Mouse (Mus musculus) CH12.LX (cell line): ENCODE data around the gene Csmd2. TPM values are rescaled to one million over a fixed set of nuclear protein-coding genes. Genes with fewer than 3 reads are reported as not detected.

Experiments used
- DNase-seq: peaks from one replicate; pipeline ENCODE4 v3.0.0-alpha.2; 2013; ENCODE audit errors: extremely low read depth
- H3K27ac ChIP-seq: 2 replicates; pipeline ENCODE4 v1.5.1; 2012; ENCODE audit warnings: low read depth, mild to moderate bottlenecking, control low read depth, moderate library complexity; ENCODE audit not compliant: insufficient read depth
- H3K27me3 ChIP-seq: replicated peaks from 2 replicates; pipeline ENCODE3; 2012; ENCODE audit warnings: inconsistent platforms
- H3K36me3 ChIP-seq, 2 experiments: replicated peaks in 1 of 2; 2 replicates each; pipeline versions ENCODE3 to v1.6.1; 2012; ENCODE audit warnings: inconsistent platforms in 1 of 2, low read length in 1 of 2, mild to moderate bottlenecking in 1 of 2, mixed read lengths in 1 of 2, moderate library complexity in 1 of 2; ENCODE audit not compliant: control insufficient read depth in 1 of 2, insufficient read depth in 1 of 2
- H3K4me1 ChIP-seq, 2 experiments: 2 replicates each; pipeline ENCODE4 v1.6.1; 2012; ENCODE audit warnings: inconsistent platforms in 1 of 2, moderate library complexity in 1 of 2; ENCODE audit not compliant: insufficient read depth in 2 of 2, control insufficient read depth in 1 of 2
- H3K4me2 ChIP-seq: 2 replicates; pipeline ENCODE4 v1.6.1; 2012; ENCODE audit warnings: low read depth, mild to moderate bottlenecking, control low read depth; ENCODE audit not compliant: poor library complexity, insufficient read depth, severe bottlenecking
- H3K4me3 ChIP-seq, 3 experiments: fragments of 150-350 bp in 1 of 3; sonication (generic) in 1 of 3; replicated peaks in 1 of 3; 2 replicates each; pipeline versions ENCODE3 to v1.5.1; 2011 to 2012; ENCODE audit warnings: low read depth in 2 of 3, low read length in 2 of 3, mild to moderate bottlenecking in 2 of 3, moderate library complexity in 2 of 3, control low read depth in 1 of 3, improper control_type of control experiment in 1 of 3, inconsistent platforms in 1 of 3, mixed read lengths in 1 of 3; ENCODE audit not compliant: poor library complexity in 1 of 3
- H3K79me2 ChIP-seq: replicated peaks from 2 replicates; pipeline ENCODE4 v1.6.1; 2012; ENCODE audit warnings: mild to moderate bottlenecking, moderate library complexity; ENCODE audit not compliant: control insufficient read depth, poor library complexity, insufficient read depth, severe bottlenecking; ENCODE audit errors: extremely low read depth
- H3K9ac ChIP-seq: 2 replicates; pipeline ENCODE4 v1.6.1; 2012; ENCODE audit warnings: low read depth, mild to moderate bottlenecking, control low read depth, moderate library complexity; ENCODE audit not compliant: insufficient read depth
- H3K9me3 ChIP-seq: replicated peaks from 2 replicates; pipeline ENCODE3; 2012; ENCODE audit warnings: low read length, inconsistent platforms, mixed read lengths
- ETS1 ChIP-seq: conservative IDR thresholded peaks from 2 replicates; pipeline ENCODE4 v1.6.1; 2012; ENCODE audit warnings: low read depth, mild to moderate bottlenecking, inconsistent platforms, low read length, improper control_type of control experiment, moderate library complexity
- GABPA ChIP-seq: IDR thresholded peaks from 2 replicates; pipeline ENCODE4 v1.6.1; 2012; ENCODE audit warnings: low read depth, low read length, improper control_type of control experiment, inconsistent platforms; ENCODE audit not compliant: insufficient replicate concordance
- IRF4 ChIP-seq: IDR thresholded peaks from 2 replicates; pipeline ENCODE4 v1.6.1; 2014; ENCODE audit warnings: low read depth, mild to moderate bottlenecking, inconsistent platforms, low read length, improper control_type of control experiment
- JUND ChIP-seq: conservative IDR thresholded peaks from 2 replicates; pipeline ENCODE4 v1.6.1; 2011; ENCODE audit warnings: low read depth, low read length, improper control_type of control experiment
- KAT2A ChIP-seq: IDR thresholded peaks from 2 replicates; pipeline ENCODE4 v1.6.1; 2012; ENCODE audit warnings: low read length, improper control_type of control experiment, inconsistent platforms; ENCODE audit not compliant: insufficient replicate concordance
- MAFK ChIP-seq: IDR thresholded peaks from 2 replicates; pipeline ENCODE4 v1.6.1; 2011; ENCODE audit warnings: low read length, improper control_type of control experiment; ENCODE audit not compliant: insufficient replicate concordance
- MXI1 ChIP-seq: IDR thresholded peaks from 2 replicates; pipeline ENCODE4 v1.6.1; 2011; ENCODE audit warnings: mild to moderate bottlenecking, low read depth, low read length, improper control_type of control experiment
- MYC ChIP-seq: IDR thresholded peaks from 2 replicates; pipeline ENCODE4 v1.6.1; 2011; ENCODE audit warnings: low read depth, mild to moderate bottlenecking, improper control_type of control experiment, low read length
- NELFE ChIP-seq: IDR thresholded peaks from 2 replicates; pipeline ENCODE4 v1.6.1; 2011; ENCODE audit warnings: low read depth, low read length, improper control_type of control experiment
- NRF1 ChIP-seq: IDR thresholded peaks from 2 replicates; pipeline ENCODE4 v1.6.1; 2014; ENCODE audit warnings: low read depth, mild to moderate bottlenecking, inconsistent platforms, low read length, improper control_type of control experiment, moderate library complexity
- PAX5 ChIP-seq: IDR thresholded peaks from 2 replicates; pipeline ENCODE4 v1.6.1; 2012; ENCODE audit warnings: low read length, inconsistent platforms, mixed read lengths
- POLR2AphosphoS2 ChIP-seq: IDR thresholded peaks from 2 replicates; pipeline ENCODE4 v1.6.1; 2011; ENCODE audit warnings: low read depth, low read length, improper control_type of control experiment
- RAD21 ChIP-seq: IDR thresholded peaks from 2 replicates; pipeline ENCODE4 v1.6.1; 2011; ENCODE audit warnings: low read depth, mild to moderate bottlenecking, low read length, improper control_type of control experiment, moderate library complexity
- RCOR1 ChIP-seq: conservative IDR thresholded peaks from 2 replicates; pipeline ENCODE4 v1.6.1; 2012; ENCODE audit warnings: low read depth, mild to moderate bottlenecking, inconsistent platforms, low read length, improper control_type of control experiment
- SMC3 ChIP-seq: IDR thresholded peaks from 2 replicates; pipeline ENCODE4 v1.6.1; 2011; ENCODE audit warnings: low read depth, low read length, improper control_type of control experiment
- TBP ChIP-seq: conservative IDR thresholded peaks from 2 replicates; pipeline ENCODE4 v1.6.1; 2011; ENCODE audit warnings: low read depth, low read length, improper control_type of control experiment
- USF2 ChIP-seq: conservative IDR thresholded peaks from 2 replicates; pipeline ENCODE4 v1.6.1; 2011; ENCODE audit warnings: low read depth, low read length, improper control_type of control experiment
- ZC3H11A ChIP-seq: IDR thresholded peaks from 2 replicates; pipeline ENCODE4 v1.6.1; 2012; ENCODE audit warnings: low read depth, mild to moderate bottlenecking, inconsistent platforms, low read length, improper control_type of control experiment
- dilution Hi-C: fragments of 300-500 bp; cut with MboI; formaldehyde crosslinking; loops from 2 replicates; pipeline ENCODE4 v1.14.3; 2020; ENCODE audit warnings: low sequenced_read_pairs; ENCODE audit not compliant: extremely low pct_unique_long_range_greater_than_20kb, extremely low pct_ligation_motif_present
- in situ Hi-C: fragments of 300-500 bp; cut with MboI; formaldehyde crosslinking; loops from 3 replicates; pipeline ENCODE4 v1.14.3; 2019; ENCODE audit warnings: low sequenced_read_pairs, low pct_ligation_motif_present, low pct_unique_long_range_greater_than_20kb, mixed read lengths
- polyA plus RNA-seq: library from polyadenylated mRNA; unstranded; fragments of >175 nt; gene quantifications from 2 replicates; pipeline ENCODE4 v1.2.1, GENCODE M21; 2012; ENCODE audit warnings: low read depth; ENCODE audit not compliant: insufficient read length
- total RNA-seq, 2 experiments: library from RNA; depleted of rRNA; stranded (reverse); fragments of 300-350 nt in 1 of 2; fragments of >200 nt in 1 of 2; gene quantifications; 2 replicates each; pipeline ENCODE4 v1.2.3; 2012 to 2014

Csmd2 gene
- total and polyA plus RNA-seq, 3 experiments = 0.08 to 0.80 TPM; not detected in 1

- H3K4me3 ChIP-seq = no peak overlapping the region
- H3K9me3 ChIP-seq = peaks cover 60% of the 10 kb centered on the region
- no peaks in the 10 kb centered on the region for H3K36me3 ChIP-seq
- H3K27ac ChIP-seq = no peak overlapping the region
- no peaks in the 10 kb centered on the region for H3K79me2 ChIP-seq
- in situ Hi-C loops (no loop called here), dilution Hi-C loops (no loop called here)
- no peak for DNase-seq
- no peaks in the 10 kb centered on the region for H3K4me1 ChIP-seq
- H3K4me2 ChIP-seq = no peak overlapping the region
- TF ChIP-seq RCOR1 (no peak), JUND (no peak), ETS1 (no peak), ZC3H11A (no peak), USF2 (no peak), GABPA (no peak), MYC (no peak), MAFK (no peak), TBP (no peak), SMC3 (no peak), POLR2AphosphoS2 (no peak), KAT2A (no peak), IRF4 (no peak), MXI1 (no peak), PAX5 (no peak), RAD21 (no peak)
- no peak overlapping the region for H3K9ac ChIP-seq
- no peaks in the 10 kb centered on the region for H3K27me3 ChIP-seq
These were observed 318.4 kb downstream of the Csmd2 start for GRCm38 (mm10) chr4:128306011-128306410.

- H3K27me3 ChIP-seq = no peaks in the 10 kb centered on the region
- no peaks in the 10 kb centered on the region for H3K79me2 ChIP-seq
- H3K27ac ChIP-seq = no peak overlapping the region
- no peaks in the 10 kb centered on the region for H3K4me1 ChIP-seq
- H3K9ac ChIP-seq = no peak overlapping the region
- TF ChIP-seq NRF1 (no peak), NELFE (no peak)
- no peak for DNase-seq
- no peak overlapping the region for H3K4me2 ChIP-seq
- no peak overlapping the region for H3K4me3 ChIP-seq
- H3K9me3 ChIP-seq = peaks cover 91% of the 10 kb centered on the region
- in situ Hi-C loops = no loop called here
- no peaks in the 10 kb centered on the region for H3K36me3 ChIP-seq
- dilution Hi-C loops = no loop called here
These were observed 327.7 kb downstream of the Csmd2 start for GRCm38 (mm10) chr4:128315328-128315727.
